Mouse (Mus musculus): ENCODE measurements around the gene Cntrob. TPM values are rescaled to one million over a fixed set of nuclear protein-coding genes. Genes with fewer than 3 reads are reported as not detected.

The Cntrob gene
- polyA plus RNA-seq (2012; rRNA removed) (7.8 and 9.8 TPM in 2 replicates), polyA plus RNA-seq (2014; fragmentation: Nextera tagmentation; extraction: Ambion mirVana) (5.0 and 6.5 TPM in 2 replicates)

DNA sequence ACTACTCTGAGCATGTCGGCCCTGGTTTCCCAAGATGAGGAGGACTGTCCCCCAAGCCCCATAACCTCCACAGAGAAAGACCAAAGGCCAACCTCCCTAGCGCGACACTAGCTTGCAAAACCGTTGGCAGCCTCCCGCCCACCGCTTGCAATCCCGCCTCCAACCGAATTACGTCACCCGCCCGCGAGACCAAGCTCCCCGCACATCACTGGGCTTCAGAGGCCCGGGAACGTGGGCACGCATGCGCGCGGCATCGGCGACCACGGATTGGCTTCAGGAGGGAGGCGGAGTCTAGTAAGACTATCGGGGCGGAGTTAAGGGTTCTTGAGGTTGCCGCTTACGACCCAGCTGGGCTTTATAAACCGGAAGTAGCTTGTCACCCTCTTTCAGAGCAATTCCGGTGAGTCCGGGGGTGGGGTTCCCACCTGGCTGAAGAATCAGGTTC lies at the start of gene Cntrob, which contains the start of gene Trappc1:
Cntrob (minus strand) TSS at position 109 of the 445 bp plus-strand sequence.
Trappc1 (plus strand) TSS at position 314 of the 445 bp plus-strand sequence.
- ATAC-seq (ENCODE audit: insufficient read depth) (peak; percentile 92), DNase-seq (ENCODE audit: low read depth in 3 of 3, low spot score in 3 of 3) (peak; percentile 97 to 98 (median 98))
- TF ChIP-seq EP300 (IDR thresholded peaks at IDR 0.05; ENCODE audit: low read depth) (no peak; the same call in 1 of the 2 replicates), CTCF (IDR thresholded peaks at IDR 0.05; ENCODE audit: low read depth) (peak; percentile 30; the same call in 1 of the 2 replicates)
- Histone ChIP-seq H3K27ac (peak within 1 kb of the TSS; percentile 89), H3K4me3 (ENCODE audit: insufficient read depth in 1 of 2, low read depth in 2 of 2, low read length in 2 of 2) (peak within 1 kb of the TSS; percentile 86 to 92), H3K9ac (replicated peaks) (peak within 1 kb of the TSS; percentile 98), H3K36me3 (replicated peaks; ENCODE audit: control insufficient read depth, insufficient read depth, low read depth) (no peaks in the 10 kb centered on the region), H3K4me1 (replicated peaks; ENCODE audit: control insufficient read depth in 2 of 2, insufficient read depth in 2 of 2, low read length in 1 of 2) (peaks cover 21 to 26% of the 10 kb centered on the region in 2 experiments), H3K4me2 (ENCODE audit: low read depth) (peak within 1 kb of the TSS; percentile 100), H3K9me3 (ENCODE audit: control insufficient read depth, low read length) (no peaks in the 10 kb centered on the region), H3K27me3 (ENCODE audit: control insufficient read depth, insufficient read depth, low read length) (peaks cover 22% of the 10 kb centered on the region)
- under 1% methylated on average over 30 of the region's 30 CpGs for WGBS (ENCODE audit: insufficient replicate concordance)

DNA sequence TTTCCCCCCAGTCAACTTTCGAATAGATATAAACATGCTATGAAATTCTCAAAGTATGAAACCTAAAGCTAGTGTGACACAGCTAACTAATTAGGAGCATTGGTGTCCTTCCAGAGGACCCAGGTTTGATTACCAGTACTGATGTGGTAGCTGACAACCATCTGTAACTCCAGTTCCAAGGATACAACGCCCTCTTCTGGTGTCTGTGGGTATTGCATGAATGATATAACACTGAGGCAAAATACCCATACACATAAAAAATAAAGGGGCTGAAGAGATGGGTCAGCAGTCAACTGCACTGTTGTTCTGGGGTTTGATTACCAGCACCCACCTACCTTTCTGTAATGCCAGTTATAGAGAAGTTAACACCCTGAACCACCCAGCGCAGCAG lies 49.2 kb upstream of the Cntrob start:
- ATAC-seq (ENCODE audit: insufficient read depth) (peak; percentile 8), DNase-seq (ENCODE audit: low read depth in 3 of 3, low spot score in 3 of 3) (no peak)
- peaks cover 18% of the 10 kb centered on the region for H3K27me3 ChIP-seq (ENCODE audit: control insufficient read depth, insufficient read depth, low read length)
- H3K4me1 ChIP-seq (replicated peaks; ENCODE audit: control insufficient read depth in 2 of 2, insufficient read depth in 2 of 2, low read length in 1 of 2), result peaks cover 41 to 45% of the 10 kb centered on the region in 2 experiments
- H3K9ac ChIP-seq (replicated peaks), result peak overlapping the region; percentile 44
- peak overlapping the region; percentile 77 for H3K4me2 ChIP-seq (ENCODE audit: low read depth)
- TF ChIP-seq EP300 (IDR thresholded peaks at IDR 0.05; ENCODE audit: low read depth) (no peak), CTCF (IDR thresholded peaks at IDR 0.05; ENCODE audit: low read depth) (peak; percentile 78)
- WGBS (ENCODE audit: insufficient replicate concordance), result 47% methylated on average over 3 of the region's 3 CpGs
- H3K4me3 ChIP-seq (ENCODE audit: insufficient read depth in 1 of 2, low read depth in 2 of 2, low read length in 2 of 2), result peak overlapping the region; percentile 51 to 64; a peak in 3 of 4 replicates
- no peaks in the 10 kb centered on the region for H3K9me3 ChIP-seq (ENCODE audit: control insufficient read depth, low read length)
- H3K36me3 ChIP-seq (replicated peaks; ENCODE audit: control insufficient read depth, insufficient read depth, low read depth), result no peaks in the 10 kb centered on the region
- peak overlapping the region; percentile 94 for H3K27ac ChIP-seq

DNA sequence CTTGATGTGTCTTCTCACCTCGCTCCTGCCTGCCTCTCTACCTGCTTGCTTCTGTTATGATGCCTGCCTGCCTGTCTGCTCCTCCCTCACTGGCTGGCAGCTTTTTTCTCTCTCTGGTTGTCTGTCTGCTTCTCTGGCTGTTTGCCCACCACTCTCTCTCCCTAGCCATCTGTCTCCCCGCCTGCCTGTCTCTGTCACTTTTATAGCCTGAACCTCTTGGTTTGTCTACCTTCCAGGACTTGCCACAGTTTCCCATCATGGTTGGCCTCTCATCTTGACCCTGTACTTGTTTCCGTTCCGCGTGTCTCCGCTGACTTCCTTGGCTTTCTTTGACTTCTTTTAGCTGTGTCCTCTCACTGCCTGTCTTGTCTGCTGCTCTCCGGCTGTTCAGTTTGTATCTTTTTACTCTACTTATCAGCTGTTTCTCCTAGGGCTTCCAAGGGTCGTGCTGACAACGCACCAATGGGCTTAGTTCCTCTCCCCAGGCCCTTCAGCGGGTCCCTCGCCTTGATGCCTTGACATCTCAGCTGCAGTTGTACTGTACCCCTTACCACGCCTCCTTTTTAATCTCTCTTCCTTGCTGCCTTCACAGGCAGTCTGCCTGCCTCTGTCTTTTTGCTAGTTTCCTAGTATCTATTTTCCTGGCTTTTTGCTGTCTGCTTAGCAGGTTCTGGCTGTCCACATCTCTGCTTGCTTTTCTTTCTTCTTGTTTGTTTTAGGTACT lies 48.6 kb upstream of the Cntrob start:
- Histone ChIP-seq H3K4me3 (ENCODE audit: insufficient read depth in 1 of 2, low read depth in 2 of 2, low read length in 2 of 2) (peak overlapping the region in 1 of 2 experiments; percentile 51; a peak in 2 of 4 replicates), H3K36me3 (replicated peaks; ENCODE audit: control insufficient read depth, insufficient read depth, low read depth) (no peaks in the 10 kb centered on the region), H3K4me1 (replicated peaks; ENCODE audit: control insufficient read depth in 2 of 2, insufficient read depth in 2 of 2, low read length in 1 of 2) (peaks cover 46 to 48% of the 10 kb centered on the region in 2 experiments), H3K4me2 (ENCODE audit: low read depth) (peak overlapping the region; percentile 77), H3K27me3 (ENCODE audit: control insufficient read depth, insufficient read depth, low read length) (peaks cover 23% of the 10 kb centered on the region), H3K9me3 (ENCODE audit: control insufficient read depth, low read length) (no peaks in the 10 kb centered on the region), H3K27ac (peak overlapping the region; percentile 94), H3K9ac (replicated peaks) (peak overlapping the region; percentile 44)
- TF ChIP-seq CTCF (IDR thresholded peaks at IDR 0.05; ENCODE audit: low read depth), result no peak
- TF ChIP-seq EP300 (IDR thresholded peaks at IDR 0.05; ENCODE audit: low read depth), result no peak
- ATAC-seq (ENCODE audit: insufficient read depth) (peak; percentile 15; the same call in 1 of the 2 replicates), DNase-seq (ENCODE audit: low read depth in 3 of 3, low spot score in 3 of 3) (no peak)
- WGBS (ENCODE audit: insufficient replicate concordance), result 33% methylated on average over 12 of the region's 12 CpGs

DNA sequence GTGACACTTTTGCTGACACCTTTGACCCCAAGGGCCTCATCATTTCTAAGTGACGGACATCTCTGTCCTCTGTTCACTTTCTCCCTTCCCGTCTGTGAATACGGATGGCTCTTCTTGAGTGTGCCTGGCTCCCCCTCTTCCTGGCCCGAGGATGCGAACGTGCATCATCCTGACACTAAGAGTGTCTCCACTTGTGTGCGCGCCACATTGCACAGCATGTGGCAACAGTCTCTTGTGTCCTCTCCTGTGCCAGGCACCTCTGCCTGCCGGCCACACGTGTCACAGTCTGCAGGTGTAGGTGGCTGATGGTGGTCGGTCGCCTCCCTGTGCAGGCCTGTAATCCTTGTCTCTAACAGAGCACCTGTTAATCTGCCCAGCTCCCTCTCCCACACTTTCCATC lies 48.0 kb upstream of the Cntrob start:
- 70% methylated on average over 12 of the region's 12 CpGs for WGBS (ENCODE audit: insufficient replicate concordance)
- Histone ChIP-seq H3K9ac (replicated peaks) (no peak overlapping the region; the same call in 1 of the 2 replicates), H3K27me3 (ENCODE audit: control insufficient read depth, insufficient read depth, low read length) (peaks cover 29% of the 10 kb centered on the region), H3K4me1 (replicated peaks; ENCODE audit: control insufficient read depth in 2 of 2, insufficient read depth in 2 of 2, low read length in 1 of 2) (peaks cover 47 to 53% of the 10 kb centered on the region in 2 experiments), H3K36me3 (replicated peaks; ENCODE audit: control insufficient read depth, insufficient read depth, low read depth) (no peaks in the 10 kb centered on the region), H3K4me3 (ENCODE audit: insufficient read depth in 1 of 2, low read depth in 2 of 2, low read length in 2 of 2) (no peak overlapping the region), H3K9me3 (ENCODE audit: control insufficient read depth, low read length) (no peaks in the 10 kb centered on the region), H3K27ac (peak overlapping the region; percentile 94), H3K4me2 (ENCODE audit: low read depth) (peak overlapping the region; percentile 11; the same call in 1 of the 2 replicates)
- DNase-seq (ENCODE audit: low read depth in 3 of 3, low spot score in 3 of 3) (no peak), ATAC-seq (ENCODE audit: insufficient read depth) (no peak)
- no peak for TF ChIP-seq EP300 (IDR thresholded peaks at IDR 0.05; ENCODE audit: low read depth)
- no peak for TF ChIP-seq CTCF (IDR thresholded peaks at IDR 0.05; ENCODE audit: low read depth)

DNA sequence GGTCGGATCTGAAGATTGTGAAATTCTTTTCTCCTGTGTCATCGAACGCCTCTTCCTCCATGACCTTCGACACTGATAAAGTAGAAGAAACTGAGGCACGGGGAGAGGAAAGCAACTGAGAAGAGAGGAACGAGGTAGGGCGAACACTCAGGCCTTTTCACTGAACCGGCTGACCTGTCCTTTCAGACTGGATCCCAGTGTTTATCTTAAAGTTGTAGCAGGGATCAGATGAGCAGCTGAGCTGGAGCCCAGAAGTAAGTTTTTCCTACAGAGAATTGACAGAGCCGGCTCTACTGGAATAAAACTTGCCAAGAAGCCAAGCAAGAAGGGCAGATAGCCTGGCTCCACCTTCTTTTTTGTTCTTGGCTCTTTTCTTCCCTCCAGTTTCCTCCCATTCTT lies 47.2 kb upstream of the Cntrob start:
- peak overlapping the region; percentile 6; the same call in 1 of the 2 replicates for H3K27ac ChIP-seq
- H3K9me3 ChIP-seq (ENCODE audit: control insufficient read depth, low read length), result no peaks in the 10 kb centered on the region
- no peak overlapping the region for H3K4me3 ChIP-seq (ENCODE audit: insufficient read depth in 1 of 2, low read depth in 2 of 2, low read length in 2 of 2)
- H3K36me3 ChIP-seq (replicated peaks; ENCODE audit: control insufficient read depth, insufficient read depth, low read depth), result no peaks in the 10 kb centered on the region
- peaks cover 34% of the 10 kb centered on the region for H3K27me3 ChIP-seq (ENCODE audit: control insufficient read depth, insufficient read depth, low read length)
- 36% methylated on average over 9 of the region's 9 CpGs for WGBS (ENCODE audit: insufficient replicate concordance)
- H3K9ac ChIP-seq (replicated peaks), result no peak overlapping the region
- peak overlapping the region; percentile 32; the same call in 1 of the 2 replicates for H3K4me2 ChIP-seq (ENCODE audit: low read depth)
- H3K4me1 ChIP-seq (replicated peaks; ENCODE audit: control insufficient read depth in 2 of 2, insufficient read depth in 2 of 2, low read length in 1 of 2), result peaks cover 47 to 58% of the 10 kb centered on the region in 2 experiments
- ATAC-seq (ENCODE audit: insufficient read depth) (no peak), DNase-seq (ENCODE audit: low read depth in 3 of 3, low spot score in 3 of 3) (no peak)
- no peak for TF ChIP-seq EP300 (IDR thresholded peaks at IDR 0.05; ENCODE audit: low read depth)
- TF ChIP-seq CTCF (IDR thresholded peaks at IDR 0.05; ENCODE audit: low read depth), result no peak
